Mouse (Mus musculus) forebrain, postnatal 0 days (tissue): ENCODE measurements around the gene Tango2. TPM values are rescaled to one million over a fixed set of nuclear protein-coding genes. Genes with fewer than 3 reads are reported as not detected.

Experiments used
- ATAC-seq: fragments of 200-750 bp; cut with Nextera tagmentation; 2 replicates; pipeline ENCODE4 v1.8.0; 2017; ENCODE audit warnings: mild to moderate bottlenecking, moderate library complexity
- DNase-seq: peaks from one replicate; pipeline ENCODE4 v3.0.0-alpha.2; 2015
- H3K27ac ChIP-seq: fragments of 300-500 bp; sonication (generic); 2 replicates; pipeline ENCODE4 v1.5.1; 2014; ENCODE audit warnings: low read depth, mild to moderate bottlenecking, antibody characterized with exemption, low read length, moderate library complexity, mixed read lengths
- H3K27me3 ChIP-seq: fragments of 300-500 bp; sonication (generic); 2 replicates; pipeline ENCODE4 v1.6.1; 2014; ENCODE audit warnings: mild to moderate bottlenecking, low read length, mixed read lengths; ENCODE audit not compliant: insufficient read depth
- H3K36me3 ChIP-seq: fragments of 300-500 bp; sonication (generic); 2 replicates; pipeline ENCODE4 v1.6.1; 2014; ENCODE audit warnings: mild to moderate bottlenecking, moderate library complexity; ENCODE audit not compliant: insufficient read depth
- H3K4me1 ChIP-seq: fragments of 300-500 bp; sonication (generic); 2 replicates; pipeline ENCODE4 v1.6.1; 2014; ENCODE audit warnings: antibody characterized with exemption; ENCODE audit not compliant: insufficient read depth
- H3K4me2 ChIP-seq: fragments of 300-500 bp; sonication (generic); 2 replicates; pipeline ENCODE4 v1.6.1; 2014; ENCODE audit warnings: low read depth, mild to moderate bottlenecking, moderate library complexity
- H3K4me3 ChIP-seq: fragments of 300-500 bp; sonication (generic); 2 replicates; pipeline ENCODE4 v1.5.1; 2014; ENCODE audit warnings: low read depth, low read length, mixed read lengths
- H3K9ac ChIP-seq: fragments of 300-500 bp; sonication (generic); 2 replicates; pipeline ENCODE4 v1.6.1; 2014; ENCODE audit warnings: mild to moderate bottlenecking
- H3K9me3 ChIP-seq: fragments of 300-500 bp; sonication (generic); 2 replicates; pipeline ENCODE4 v1.6.1; 2016; ENCODE audit warnings: low read length
- CTCF ChIP-seq: sonication (generic); IDR thresholded peaks from 2 replicates; pipeline ENCODE4 v1.5.1; 2016; ENCODE audit warnings: antibody characterized with exemption, control low read depth, low read depth
- WGBS: fragments of 180-500 bp; shearing (Covaris S2); extraction: QIAGEN DNeasy Blood & Tissue Kit; methylation state at CpG from one replicate; pipeline ENCODE4 v1.1.7; 2014; 5-methylcytosine and 5-hydroxymethylcytosine counted together
- polyA plus RNA-seq: library from polyadenylated mRNA; unstranded; fragments of >200 nt; fragmentation: Nextera tagmentation; extraction: Ambion mirVana; gene quantifications from 2 replicates; pipeline ENCODE4 v1.2.1, GENCODE M21; 2015
- total RNA-seq: library from RNA; depleted of rRNA; stranded (reverse); fragments of >200 nt; gene quantifications from 2 replicates; pipeline ENCODE4 v1.2.3, GENCODE M21; 2014

Gene Tango2
- total and polyA plus RNA-seq, 2 experiments from 2014 or later, result 43.0 to 75.9 TPM

GRCm38 (mm10) chr16:18387704-18388582 lies 40.0 kb upstream of the Tango2 start:
- TF ChIP-seq CTCF, result no peak
- Histone ChIP-seq H3K9ac (no peak overlapping the region), H3K36me3 (no peaks in the 10 kb centered on the region), H3K27me3 (no peaks in the 10 kb centered on the region), H3K27ac (peak overlapping the region; percentile 45; the same call in 1 of the 2 replicates), H3K4me3 (no peak overlapping the region), H3K4me2 (no peak overlapping the region), H3K4me1 (no peaks in the 10 kb centered on the region; the same call in 1 of the 2 replicates), H3K9me3 (no peaks in the 10 kb centered on the region)
- DNase-seq (peak; percentile 25), ATAC-seq (peak; percentile 32; the same call in 1 of the 2 replicates)
- 40% methylated on average over 6 of the region's 7 CpGs for WGBS

DNA sequence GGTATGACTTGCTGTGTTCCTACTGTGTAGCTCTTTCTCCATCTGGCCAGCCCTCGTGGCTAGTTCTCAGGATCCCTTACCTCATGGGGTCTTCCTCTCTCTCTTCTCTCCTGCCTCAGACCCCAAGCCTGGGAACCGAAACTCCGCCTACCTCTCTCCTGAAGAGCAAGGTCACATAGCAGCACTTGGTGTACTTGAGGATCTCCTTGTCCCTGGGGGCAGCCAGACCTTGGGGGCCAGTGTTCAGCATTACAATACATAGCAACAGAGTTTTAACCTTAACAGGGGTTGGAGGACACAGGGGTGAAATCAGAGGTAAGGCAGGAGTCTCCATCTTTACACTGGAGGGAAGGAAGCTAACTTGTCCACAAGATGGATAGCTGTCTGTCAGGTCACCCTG lies 39.1 kb upstream of the Tango2 start:
- 0 out of 2 replicates have a peak, but pooled peaks cover 2% of the 10 kb centered on the region for H3K4me1 ChIP-seq
- no peak overlapping the region for H3K9ac ChIP-seq
- no peaks in the 10 kb centered on the region for H3K27me3 ChIP-seq
- no peak for TF ChIP-seq CTCF
- no peak overlapping the region for H3K4me3 ChIP-seq
- H3K36me3 ChIP-seq, result no peaks in the 10 kb centered on the region
- DNase-seq (no peak), ATAC-seq (no peak)
- no peak overlapping the region for H3K27ac ChIP-seq
- no peaks in the 10 kb centered on the region for H3K9me3 ChIP-seq
- no peak overlapping the region for H3K4me2 ChIP-seq
- 61% methylated on average over 3 of the region's 3 CpGs for WGBS

GRCm38 (mm10) chr16:18386451-18386850 lies 38.5 kb upstream of the Tango2 start:
- 59% methylated on average over 7 of the region's 7 CpGs for WGBS

DNA sequence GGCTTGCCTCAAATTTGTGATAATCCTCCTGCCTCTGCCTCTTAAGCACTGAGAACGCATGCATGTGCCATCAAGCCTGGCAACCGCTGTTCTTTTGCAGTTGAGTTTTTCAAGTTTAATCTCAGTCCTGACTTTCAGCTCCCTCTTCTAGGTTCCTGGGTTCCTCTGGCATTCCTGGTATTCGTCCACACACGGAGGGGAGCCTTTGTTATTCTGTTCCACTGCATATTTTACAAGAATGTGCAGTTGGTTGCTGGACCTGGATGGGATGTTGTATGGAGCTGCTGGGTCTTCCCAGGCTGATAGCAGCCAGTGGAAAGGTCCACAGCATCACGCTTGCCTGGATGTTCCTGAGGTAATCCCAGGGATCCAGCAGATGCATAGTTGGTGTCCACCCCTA lies 37.5 kb upstream of the Tango2 start:
- Histone ChIP-seq H3K27me3 (no peaks in the 10 kb centered on the region), H3K9ac (no peak overlapping the region), H3K9me3 (no peaks in the 10 kb centered on the region), H3K4me1 (peaks cover 11% of the 10 kb centered on the region), H3K36me3 (no peaks in the 10 kb centered on the region), H3K4me3 (no peak overlapping the region), H3K4me2 (no peak overlapping the region), H3K27ac (no peak overlapping the region)
- 67% methylated on average over 5 of the region's 5 CpGs for WGBS
- no peak for ATAC-seq
- no peak for DNase-seq
- TF ChIP-seq CTCF, result no peak

More at GRCm38 (mm10) chr16:18386451-18386850, 38.5 kb upstream of the Tango2 start:
- Histone ChIP-seq H3K27ac (no peak overlapping the region), H3K36me3 (no peaks in the 10 kb centered on the region), H3K4me1 (peaks cover 7% of the 10 kb centered on the region), H3K9ac (no peak overlapping the region), H3K4me2 (no peak overlapping the region), H3K9me3 (no peaks in the 10 kb centered on the region), H3K27me3 (no peaks in the 10 kb centered on the region), H3K4me3 (no peak overlapping the region)
- DNase-seq, result peak; percentile 18
- ATAC-seq, result no peak
- no peak for TF ChIP-seq CTCF

GRCm38 (mm10) chr16:18384659-18385058 lies 36.8 kb upstream of the Tango2 start:
- Histone ChIP-seq H3K4me2 (no peak overlapping the region), H3K9ac (no peak overlapping the region), H3K4me1 (peaks cover 11% of the 10 kb centered on the region), H3K27me3 (no peaks in the 10 kb centered on the region), H3K36me3 (no peaks in the 10 kb centered on the region), H3K4me3 (no peak overlapping the region), H3K27ac (no peak overlapping the region), H3K9me3 (no peaks in the 10 kb centered on the region)
- DNase-seq (no peak), ATAC-seq (no peak)
- WGBS, result 64% methylated on average over 8 of the region's 8 CpGs
- no peak for TF ChIP-seq CTCF

DNA sequence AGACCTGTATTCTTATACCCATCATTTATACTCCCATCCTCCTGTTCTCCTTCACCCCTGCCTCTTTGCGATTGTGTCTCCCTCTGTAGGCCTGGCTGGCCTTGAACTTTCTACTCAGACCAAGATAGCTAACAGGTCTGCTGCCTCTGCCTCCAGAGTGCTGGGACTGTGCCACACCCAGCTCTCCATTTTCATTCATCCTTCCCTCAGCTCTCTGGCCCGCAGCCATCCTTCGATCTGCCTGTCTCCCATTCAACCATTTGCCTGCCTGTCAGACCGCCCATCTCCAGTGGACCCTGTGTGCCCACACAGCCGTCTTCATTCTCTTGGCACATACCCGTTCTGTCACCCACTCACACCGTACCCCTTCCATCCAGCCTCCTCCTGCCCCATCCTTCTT lies 36.3 kb upstream of the Tango2 start:
- TF ChIP-seq CTCF, result no peak
- no peak for DNase-seq
- Histone ChIP-seq H3K4me1 (peaks cover 11% of the 10 kb centered on the region), H3K9me3 (no peaks in the 10 kb centered on the region), H3K4me2 (no peak overlapping the region), H3K27ac (no peak overlapping the region), H3K9ac (no peak overlapping the region), H3K36me3 (no peaks in the 10 kb centered on the region), H3K4me3 (no peak overlapping the region), H3K27me3 (no peaks in the 10 kb centered on the region)
- ATAC-seq, result no peak
- WGBS, result 30% methylated on average over 7 of the region's 7 CpGs

DNA sequence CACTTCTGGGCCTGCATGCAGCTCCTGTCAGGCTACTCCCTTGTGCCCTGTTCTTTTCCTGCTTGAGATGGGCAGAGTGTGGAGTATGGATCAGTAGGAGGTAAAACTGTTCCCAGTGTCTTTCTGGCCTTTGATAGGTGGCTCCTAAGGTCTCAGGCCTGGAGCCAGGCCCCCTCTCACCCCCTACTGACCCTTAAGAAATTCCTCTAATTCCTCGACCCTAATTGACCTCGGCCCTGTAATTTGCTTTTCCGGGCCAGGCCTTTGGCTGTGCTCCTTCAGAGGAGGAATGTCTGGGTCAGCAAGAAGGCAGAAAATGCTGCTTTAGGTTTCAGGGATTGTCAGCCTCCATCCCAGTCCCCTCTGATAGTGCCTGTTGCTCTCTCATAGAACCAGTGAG lies 35.9 kb upstream of the Tango2 start:
- 12% methylated on average over 3 of the region's 3 CpGs for WGBS
- Histone ChIP-seq H3K9me3 (no peaks in the 10 kb centered on the region), H3K9ac (no peak overlapping the region), H3K4me1 (peaks cover 11% of the 10 kb centered on the region), H3K27ac (no peak overlapping the region), H3K36me3 (no peaks in the 10 kb centered on the region), H3K27me3 (no peaks in the 10 kb centered on the region), H3K4me2 (no peak overlapping the region), H3K4me3 (no peak overlapping the region)
- no peak for DNase-seq
- no peak for ATAC-seq
- no peak for TF ChIP-seq CTCF
